Mouse (Mus musculus): ENCODE measurements around the gene Olfr172. TPM values are rescaled to one million over a fixed set of nuclear protein-coding genes. Genes with fewer than 3 reads are reported as not detected.

Gene Olfr172
- not detected in 2 replicates for polyA plus RNA-seq (2012; rRNA removed)

DNA sequence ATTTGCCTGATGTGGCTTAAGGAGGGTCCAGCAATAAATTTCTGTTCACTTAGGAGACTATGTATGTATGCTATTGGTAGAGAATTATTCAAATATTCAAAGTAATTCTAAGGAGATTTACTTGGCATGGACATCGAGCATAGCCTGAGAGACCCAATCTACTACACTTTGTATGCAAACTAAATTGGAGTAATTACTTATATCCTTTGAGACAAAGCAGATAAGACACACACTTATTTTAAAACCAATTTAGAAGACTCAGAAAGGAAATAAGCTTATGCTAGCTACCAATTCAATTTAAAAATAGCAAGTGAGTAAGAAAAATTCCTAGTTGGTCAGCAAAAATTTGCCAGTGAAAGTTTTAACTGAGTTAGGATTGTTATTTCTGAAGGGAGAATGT lies at the start of gene Olfr172:
Gene Olfr172, minus strand, starts transcription at position 101 of the 400 bp plus-strand sequence.
- Histone ChIP-seq H3K4me3 (ENCODE audit: insufficient read depth, low read length) (no peak within 1 kb of the TSS), H3K4me1 (ENCODE audit: control insufficient read depth, insufficient read depth, low read length) (no peaks in the 10 kb centered on the region), H3K27ac (ENCODE audit: insufficient read depth, low read length) (no peak within 1 kb of the TSS)
- TF ChIP-seq CTCF (IDR thresholded peaks at IDR 0.05; ENCODE audit: extremely low read depth, insufficient read depth, low read length): no peak
- TF ChIP-seq POLR2A (IDR thresholded peaks at IDR 0.05; ENCODE audit: extremely low read depth, insufficient read depth, low read length): no peak

DNA sequence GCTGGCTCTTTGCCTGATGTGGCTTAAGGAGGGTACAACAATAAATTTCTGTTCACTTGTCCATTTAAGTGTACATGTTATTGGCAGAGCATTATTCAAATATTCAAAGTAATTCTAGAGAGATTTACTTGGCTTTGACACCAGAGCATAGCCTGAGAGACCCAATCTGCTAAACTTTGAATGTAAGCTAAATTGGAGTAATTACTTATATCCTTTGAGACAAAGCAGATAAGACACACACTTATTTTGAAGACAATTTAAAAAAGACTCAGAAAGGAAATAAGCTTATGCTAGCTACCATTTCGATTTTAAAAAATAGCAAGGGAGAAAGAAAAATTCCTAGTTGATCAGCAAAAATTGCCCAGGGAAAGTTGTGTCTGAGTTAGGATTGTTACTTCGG lies 37.2 kb upstream of the Olfr172 start, which contains the start of gene Olfr173:
Gene Olfr173, minus strand, starts transcription at position 101 of the 400 bp plus-strand sequence.
- Histone ChIP-seq H3K4me3 (ENCODE audit: insufficient read depth, low read length) (no peak within 1 kb of the TSS), H3K4me1 (ENCODE audit: control insufficient read depth, insufficient read depth, low read length) (no peaks in the 10 kb centered on the region), H3K27ac (ENCODE audit: insufficient read depth, low read length) (no peak within 1 kb of the TSS)
- TF ChIP-seq POLR2A (IDR thresholded peaks at IDR 0.05; ENCODE audit: extremely low read depth, insufficient read depth, low read length): no peak
- no peak for TF ChIP-seq CTCF (IDR thresholded peaks at IDR 0.05; ENCODE audit: extremely low read depth, insufficient read depth, low read length)

DNA sequence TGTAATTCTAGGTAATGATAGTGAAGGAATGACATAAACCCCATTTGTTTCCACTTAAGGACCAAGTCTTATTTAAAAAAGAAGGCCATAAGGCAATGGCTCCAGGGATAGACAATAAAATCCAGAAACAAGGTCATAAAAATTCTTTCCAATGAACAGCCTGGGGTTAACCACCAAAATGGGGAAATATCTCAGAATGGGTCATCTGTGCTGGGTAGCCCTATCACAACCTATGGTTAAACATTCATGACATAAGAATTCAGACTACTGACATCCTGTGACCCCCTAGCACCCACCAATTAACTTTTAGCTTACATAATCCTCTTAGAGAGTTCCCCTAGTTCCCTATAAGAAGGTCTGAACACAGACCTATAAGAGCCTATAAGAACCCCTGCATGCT lies 6.8 kb downstream of the Olfr172 start:
- Histone ChIP-seq H3K4me1 (ENCODE audit: control insufficient read depth, insufficient read depth, low read length) (no peaks in the 10 kb centered on the region), H3K27ac (ENCODE audit: insufficient read depth, low read length) (no peak overlapping the region), H3K4me3 (ENCODE audit: insufficient read depth, low read length) (no peak overlapping the region)
- no peak for TF ChIP-seq CTCF (IDR thresholded peaks at IDR 0.05; ENCODE audit: extremely low read depth, insufficient read depth, low read length)

DNA sequence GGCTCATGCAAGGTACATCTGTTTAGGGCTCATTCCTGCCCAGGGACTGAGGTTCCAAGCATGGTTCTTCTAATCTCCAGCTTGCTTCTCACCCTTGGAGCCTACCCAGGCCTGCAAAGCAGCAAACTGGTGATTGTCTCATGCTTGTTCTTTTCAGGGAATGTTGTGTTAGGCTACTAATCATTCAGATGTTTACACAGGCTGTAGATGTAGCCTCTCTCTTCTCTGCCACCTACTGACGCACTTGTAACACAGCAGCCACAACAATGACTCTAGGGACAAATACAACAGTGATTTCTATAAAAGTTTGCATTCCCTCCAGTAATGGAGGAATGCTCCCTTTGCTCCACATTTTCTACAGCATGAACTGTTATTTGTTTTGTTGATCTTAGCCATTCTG lies 11.7 kb downstream of the Olfr172 start:
- TF ChIP-seq CTCF (IDR thresholded peaks at IDR 0.05; ENCODE audit: extremely low read depth, insufficient read depth, low read length) (peak; percentile 24; the same call in 1 of the 2 replicates), POLR2A (IDR thresholded peaks at IDR 0.05; ENCODE audit: extremely low read depth, insufficient read depth, low read length) (no peak)
- H3K27ac ChIP-seq (ENCODE audit: insufficient read depth, low read length): no peak overlapping the region
- no peak overlapping the region for H3K4me3 ChIP-seq (ENCODE audit: insufficient read depth, low read length)
- H3K4me1 ChIP-seq (ENCODE audit: control insufficient read depth, insufficient read depth, low read length): no peaks in the 10 kb centered on the region

DNA sequence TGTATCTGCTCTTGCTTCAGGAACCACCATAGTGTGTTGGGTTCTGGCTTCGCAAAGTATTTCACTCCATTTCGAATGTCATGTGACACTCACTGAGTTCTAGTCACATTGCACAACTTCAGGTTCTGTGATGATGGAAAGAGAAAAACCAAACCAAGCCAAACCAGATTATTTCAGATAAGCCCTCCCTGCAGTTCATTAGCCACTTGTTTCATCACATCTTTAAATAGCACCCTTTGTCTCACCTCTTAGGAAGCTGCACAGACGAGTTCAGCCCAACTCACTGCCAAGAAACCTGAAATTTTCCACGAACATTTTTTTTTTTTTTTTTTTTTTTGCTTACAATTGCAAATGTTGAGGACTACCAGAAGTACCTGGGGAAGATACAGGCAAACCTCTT lies 16.3 kb downstream of the Olfr172 start:
- TF ChIP-seq CTCF (IDR thresholded peaks at IDR 0.05; ENCODE audit: extremely low read depth, insufficient read depth, low read length): no peak
- TF ChIP-seq POLR2A (IDR thresholded peaks at IDR 0.05; ENCODE audit: extremely low read depth, insufficient read depth, low read length): no peak
- Histone ChIP-seq H3K4me1 (ENCODE audit: control insufficient read depth, insufficient read depth, low read length) (no peaks in the 10 kb centered on the region), H3K4me3 (ENCODE audit: insufficient read depth, low read length) (no peak overlapping the region), H3K27ac (ENCODE audit: insufficient read depth, low read length) (no peak overlapping the region)

DNA sequence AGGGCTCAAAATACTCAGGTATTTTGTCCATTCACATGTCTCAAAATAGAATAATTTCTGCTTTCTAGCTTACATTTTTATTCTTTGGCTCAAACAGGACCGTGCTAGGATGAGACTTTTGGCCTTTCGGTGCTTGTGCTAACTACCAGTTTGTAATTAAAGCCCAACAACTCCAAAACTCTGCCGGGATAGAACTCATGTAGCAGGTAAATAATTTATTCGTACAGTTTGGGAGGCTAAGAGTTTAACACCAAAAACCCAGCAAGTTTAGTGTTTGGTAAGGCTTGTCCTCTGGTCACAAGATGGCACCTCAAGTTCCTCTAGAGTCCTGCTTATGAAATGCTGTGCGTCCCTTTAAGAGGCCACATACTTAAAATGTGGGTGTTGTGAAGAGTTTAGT lies 22.2 kb downstream of the Olfr172 start:
- Histone ChIP-seq H3K4me1 (ENCODE audit: control insufficient read depth, insufficient read depth, low read length) (no peaks in the 10 kb centered on the region), H3K27ac (ENCODE audit: insufficient read depth, low read length) (no peak overlapping the region), H3K4me3 (ENCODE audit: insufficient read depth, low read length) (no peak overlapping the region)
- TF ChIP-seq CTCF (IDR thresholded peaks at IDR 0.05; ENCODE audit: extremely low read depth, insufficient read depth, low read length) (no peak), POLR2A (IDR thresholded peaks at IDR 0.05; ENCODE audit: extremely low read depth, insufficient read depth, low read length) (no peak)

DNA sequence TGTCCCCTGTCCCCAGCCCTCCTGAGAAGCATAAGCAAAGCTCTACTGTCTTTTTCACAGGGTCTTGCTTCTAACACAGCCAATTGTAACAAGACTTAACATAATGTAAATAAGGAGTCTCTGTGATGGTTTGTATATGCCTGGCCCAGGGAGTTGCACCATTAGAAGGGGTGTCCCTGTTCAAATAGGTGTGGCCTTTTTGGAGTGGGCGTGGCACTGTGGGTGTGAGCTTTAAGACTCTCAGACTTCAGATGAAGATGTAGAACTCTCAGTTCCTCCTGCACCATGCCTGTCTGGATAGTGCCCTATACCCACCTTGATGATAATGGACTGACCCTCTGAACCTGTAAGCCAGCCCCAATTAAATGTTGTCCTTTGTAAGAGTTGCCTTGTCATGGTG lies 24.2 kb downstream of the Olfr172 start:
- Histone ChIP-seq H3K27ac (ENCODE audit: insufficient read depth, low read length) (no peak overlapping the region), H3K4me1 (ENCODE audit: control insufficient read depth, insufficient read depth, low read length) (no peaks in the 10 kb centered on the region), H3K4me3 (ENCODE audit: insufficient read depth, low read length) (no peak overlapping the region)
- TF ChIP-seq POLR2A (IDR thresholded peaks at IDR 0.05; ENCODE audit: extremely low read depth, insufficient read depth, low read length) (no peak), CTCF (IDR thresholded peaks at IDR 0.05; ENCODE audit: extremely low read depth, insufficient read depth, low read length) (no peak)

DNA sequence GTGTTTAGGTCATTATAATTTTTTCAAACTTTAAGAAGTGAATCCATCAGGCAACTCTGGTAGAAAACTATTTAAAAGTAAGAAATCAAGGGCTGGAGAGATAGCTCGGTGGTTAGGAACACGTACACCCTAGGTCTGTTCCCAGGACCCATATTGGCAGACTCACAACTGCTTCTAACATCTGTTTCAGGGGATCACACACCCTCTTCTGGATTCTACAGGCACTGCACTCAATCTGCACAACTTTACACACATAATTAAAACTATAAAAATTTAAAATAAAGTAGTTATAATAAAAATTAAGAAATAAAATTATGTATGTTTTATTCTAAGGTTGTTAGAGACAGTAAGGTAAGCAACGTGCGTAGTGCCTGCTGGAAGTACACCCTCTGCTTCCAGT lies 24.8 kb downstream of the Olfr172 start:
- Histone ChIP-seq H3K4me3 (ENCODE audit: insufficient read depth, low read length) (no peak overlapping the region), H3K4me1 (ENCODE audit: control insufficient read depth, insufficient read depth, low read length) (no peaks in the 10 kb centered on the region), H3K27ac (ENCODE audit: insufficient read depth, low read length) (no peak overlapping the region)
- no peak for TF ChIP-seq POLR2A (IDR thresholded peaks at IDR 0.05; ENCODE audit: extremely low read depth, insufficient read depth, low read length)
- TF ChIP-seq CTCF (IDR thresholded peaks at IDR 0.05; ENCODE audit: extremely low read depth, insufficient read depth, low read length): no peak

DNA sequence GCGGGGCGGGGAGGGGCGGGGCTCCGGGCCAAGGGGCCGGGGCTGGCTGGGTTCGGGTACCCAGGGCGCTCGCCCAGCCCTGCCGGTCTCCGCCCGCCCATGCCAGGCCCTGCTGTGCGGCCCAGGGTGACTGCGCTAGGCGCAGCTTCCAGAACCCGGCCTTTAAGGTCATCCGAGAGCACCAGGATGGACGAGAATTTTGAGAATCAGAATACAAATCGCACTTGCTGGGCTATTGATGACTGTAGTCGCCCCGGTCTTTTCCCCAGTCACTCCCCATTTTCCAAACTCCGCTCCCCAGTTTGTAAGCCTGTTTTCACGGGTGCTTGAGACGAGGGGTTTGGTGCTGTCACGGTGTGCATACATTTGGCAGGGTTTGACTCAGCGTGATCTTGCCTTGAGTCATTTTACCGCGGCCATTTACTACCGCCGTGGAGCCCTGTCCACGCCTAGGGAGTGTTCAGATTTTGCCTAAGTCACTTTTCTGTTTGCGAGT lies 34.8 kb downstream of the Olfr172 start:
- peaks cover 3% of the 10 kb centered on the region; the same call in 1 of the 2 replicates for H3K4me1 ChIP-seq (ENCODE audit: control insufficient read depth, insufficient read depth, low read length)
- no peak overlapping the region for H3K27ac ChIP-seq (ENCODE audit: insufficient read depth, low read length)
- H3K4me3 ChIP-seq (ENCODE audit: insufficient read depth, low read length): peak overlapping the region; percentile 90
- TF ChIP-seq CTCF (IDR thresholded peaks at IDR 0.05; ENCODE audit: extremely low read depth, insufficient read depth, low read length): no peak
- TF ChIP-seq POLR2A (IDR thresholded peaks at IDR 0.05; ENCODE audit: extremely low read depth, insufficient read depth, low read length): no peak

DNA sequence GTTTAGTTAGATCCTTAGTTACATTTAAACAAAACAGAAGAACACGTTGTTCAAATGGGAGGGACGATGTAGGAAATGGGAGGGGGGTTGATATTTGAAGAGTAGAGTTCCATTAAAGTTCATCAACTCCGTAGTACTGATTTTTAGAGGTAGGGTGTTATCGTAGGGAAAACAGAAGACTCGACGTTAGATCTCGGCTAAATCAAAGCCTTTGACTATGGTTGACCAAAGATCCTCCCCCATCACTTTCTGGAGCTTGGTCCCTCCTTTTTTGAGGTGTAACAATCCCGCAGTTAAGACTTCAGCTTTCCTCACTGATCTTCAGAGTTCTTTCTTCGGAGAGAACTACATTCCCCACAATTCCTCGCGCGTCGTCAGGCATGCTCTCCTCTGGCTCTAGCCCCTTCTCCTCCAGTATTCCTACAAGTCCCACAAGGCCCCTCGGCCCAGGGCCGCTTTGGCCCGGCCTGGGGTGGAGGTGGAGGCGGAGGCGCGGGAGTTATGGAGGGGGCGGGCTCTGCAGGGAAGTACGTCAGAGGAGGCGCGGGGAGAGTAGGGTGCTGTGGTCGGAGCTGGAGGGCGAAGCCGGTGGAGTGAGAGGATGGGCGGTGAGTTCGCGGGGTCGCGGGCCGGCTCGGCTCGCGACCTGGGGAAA lies 35.4 kb downstream of the Olfr172 start, which contains the start of gene Cldnd1:
Gene Cldnd1, plus strand, starts transcription at position 434 of the 655 bp plus-strand sequence.
- TF ChIP-seq CTCF (IDR thresholded peaks at IDR 0.05; ENCODE audit: extremely low read depth, insufficient read depth, low read length): no peak
- peak; percentile 64; the same call in 1 of the 2 replicates for TF ChIP-seq POLR2A (IDR thresholded peaks at IDR 0.05; ENCODE audit: extremely low read depth, insufficient read depth, low read length)
- Histone ChIP-seq H3K4me3 (ENCODE audit: insufficient read depth, low read length) (peak within 1 kb of the TSS; percentile 90), H3K4me1 (ENCODE audit: control insufficient read depth, insufficient read depth, low read length) (peaks cover 3% of the 10 kb centered on the region; the same call in 1 of the 2 replicates), H3K27ac (ENCODE audit: insufficient read depth, low read length) (no peak within 1 kb of the TSS)
